ENCODE assay signal across 9 mouse cellular contexts in genomic region chr3:148336091-148336511, GRCm38 (mm10).
DNase-seq lines count a peak whose midpoint lies in the region; ATAC-seq and TF ChIP-seq lines count a peak whose summit lies in the region.
"Had no signal": no experiment of that assay in that cellular context is flagged by ENCODE, and none has a peak within 500 bp of the region (broad histone marks: within the 10 kb centered on the region; RNA-seq: fewer than 3 reads in every experiment).

No protein-coding gene starts in this region.

- DNase-seq in CH12.LX (ENCODE audit: extremely low read depth): peak; percentile 72
- DNase-seq in embryo, embryonic 10.5 days (ENCODE audit: low spot score): peak; percentile 67
- DNase-seq in heart, postnatal 36 days: peak; percentile 11 to 20
- DNase-seq in liver, postnatal 0 days: peak; percentile 21
- no peak for DNase-seq in stomach, postnatal 0 days (ENCODE audit: low spot score)
- DNase-seq in frontal cortex, postnatal 25 days (ENCODE audit: low spot score in 2 of 2): no peak
- no peak for DNase-seq in frontal cortex, postnatal 10 days (ENCODE audit: low spot score in 2 of 2)

- dilution Hi-C loops in CH12.LX (cut with MboI; ENCODE audit: extremely low pct_ligation_motif_present, extremely low pct_unique_long_range_greater_than_20kb, low sequenced_read_pairs): no loop called here

- TF ChIP-seq EP300 in CH12.LX (IDR thresholded peaks at IDR 0.05; ENCODE audit: low read length): no peak
- TF ChIP-seq EP300 in liver, postnatal 0 days (IDR thresholded peaks at IDR 0.05; ENCODE audit: low read depth): no peak
- no peak for TF ChIP-seq EP300 in stomach, postnatal 0 days (optimal IDR thresholded peaks at IDR 0.05)

- no peak overlapping the region for H3K4me3 ChIP-seq in CH12.LX (replicated peaks in 1 of 3; ENCODE audit: low read depth in 2 of 3, low read length in 2 of 3, poor library complexity in 1 of 3)
- no peak overlapping the region for H3K4me3 ChIP-seq in liver, postnatal 0 days (ENCODE audit: low read depth, low read length)
- no peak overlapping the region for H3K4me3 ChIP-seq in stomach, postnatal 0 days (ENCODE audit: low read depth, low read length)
- no peak overlapping the region for H3K4me3 ChIP-seq in midbrain, embryonic 13.5 days (replicated peaks)
- H3K4me3 ChIP-seq: midbrain, embryonic 12.5 days had no signal

- TF ChIP-seq CTCF in CH12.LX (conservative IDR thresholded peaks at IDR 0.05 in 1 of 2, IDR thresholded peaks at IDR 0.05 in 1 of 2; ENCODE audit: low read depth in 2 of 2, low read length in 2 of 2): no peak
- no peak for TF ChIP-seq CTCF in liver, postnatal 0 days (IDR thresholded peaks at IDR 0.05; ENCODE audit: low read depth)
- TF ChIP-seq CTCF in stomach, postnatal 0 days (IDR thresholded peaks at IDR 0.05; ENCODE audit: low read depth): no peak

- intact Hi-C loops in heart, postnatal 36 days (cut with DNase I): no loop called here

- TF ChIP-seq RAD21 in CH12.LX (IDR thresholded peaks at IDR 0.05; ENCODE audit: low read depth, low read length): no peak

- no peak for TF ChIP-seq POLR2A in CH12.LX (IDR thresholded peaks at IDR 0.05; ENCODE audit: low read depth, low read length)

- in situ Hi-C loops in CH12.LX (cut with MboI; ENCODE audit: low pct_ligation_motif_present, low pct_unique_long_range_greater_than_20kb, low sequenced_read_pairs): no loop called here

- H3K27ac ChIP-seq in CH12.LX (ENCODE audit: insufficient read depth, low read depth): no peak overlapping the region
- no peak overlapping the region for H3K27ac ChIP-seq in liver, postnatal 0 days (ENCODE audit: low read depth)
- no peak overlapping the region for H3K27ac ChIP-seq in stomach, postnatal 0 days (replicated peaks)
- no peak overlapping the region for H3K27ac ChIP-seq in midbrain, embryonic 13.5 days
- H3K27ac ChIP-seq: midbrain, embryonic 12.5 days had no signal

- H3K27me3 ChIP-seq in CH12.LX (replicated peaks): no peaks in the 10 kb centered on the region
- no peaks in the 10 kb centered on the region for H3K27me3 ChIP-seq in liver, postnatal 0 days (ENCODE audit: insufficient read depth, low read length)
- no peaks in the 10 kb centered on the region for H3K27me3 ChIP-seq in stomach, postnatal 0 days (ENCODE audit: control insufficient read depth, insufficient read depth, low read length)
- no peaks in the 10 kb centered on the region for H3K27me3 ChIP-seq in midbrain, embryonic 13.5 days

- H3K79me2 ChIP-seq in CH12.LX (replicated peaks; ENCODE audit: control insufficient read depth, extremely low read depth, insufficient read depth, poor library complexity, severe bottlenecking): no peaks in the 10 kb centered on the region

- 19% methylated on average over 15 of the region's 15 CpGs for WGBS in liver, postnatal 0 days (ENCODE audit: insufficient replicate concordance)
- 32% methylated on average over 15 of the region's 15 CpGs for WGBS in stomach, postnatal 0 days
- 78% methylated on average over 15 of the region's 15 CpGs for WGBS in midbrain, embryonic 13.5 days

- H3K4me1 ChIP-seq in CH12.LX (ENCODE audit: control insufficient read depth in 1 of 2, insufficient read depth in 2 of 2): peaks cover 0 to 14% of the 10 kb centered on the region in 2 experiments; a peak in 2 of 4 replicates
- no peaks in the 10 kb centered on the region; the same call in 1 of the 2 replicates for H3K4me1 ChIP-seq in liver, postnatal 0 days (ENCODE audit: insufficient read depth)
- no peaks in the 10 kb centered on the region for H3K4me1 ChIP-seq in stomach, postnatal 0 days (replicated peaks; ENCODE audit: control insufficient read depth, insufficient read depth)
- H3K4me1 ChIP-seq in midbrain, embryonic 13.5 days (replicated peaks): no peaks in the 10 kb centered on the region
- H3K4me1 ChIP-seq: midbrain, embryonic 12.5 days had no signal

- H3K4me2 ChIP-seq in CH12.LX (ENCODE audit: insufficient read depth, low read depth, poor library complexity, severe bottlenecking): peak overlapping the region; percentile 67; the same call in 1 of the 2 replicates
- H3K4me2 ChIP-seq in liver, postnatal 0 days (ENCODE audit: low read depth, low read length): peak overlapping the region; percentile 57
- 0 out of 2 replicates have a peak overlapping the region, but pooled peaks have one; percentile 14 for H3K4me2 ChIP-seq in stomach, postnatal 0 days (replicated peaks; ENCODE audit: low read depth)
- H3K4me2 ChIP-seq in midbrain, embryonic 13.5 days (replicated peaks): no peak overlapping the region
- H3K4me2 ChIP-seq: midbrain, embryonic 12.5 days had no signal

- H3K36me3 ChIP-seq in CH12.LX (replicated peaks in 1 of 2; ENCODE audit: control insufficient read depth in 1 of 2, insufficient read depth in 1 of 2, low read length in 1 of 2): no peaks in the 10 kb centered on the region
- H3K36me3 ChIP-seq in liver, postnatal 0 days (replicated peaks; ENCODE audit: insufficient read depth, low read length): no peaks in the 10 kb centered on the region
- H3K36me3 ChIP-seq in stomach, postnatal 0 days (ENCODE audit: control insufficient read depth, insufficient read depth, low read length): no peaks in the 10 kb centered on the region
- H3K36me3 ChIP-seq in midbrain, embryonic 13.5 days: no peaks in the 10 kb centered on the region
- H3K36me3 ChIP-seq: midbrain, embryonic 12.5 days had no signal

- H3K9me3 ChIP-seq in CH12.LX (replicated peaks; ENCODE audit: low read length): no peaks in the 10 kb centered on the region
- H3K9me3 ChIP-seq in liver, postnatal 0 days (ENCODE audit: low read length): no peaks in the 10 kb centered on the region
- no peaks in the 10 kb centered on the region for H3K9me3 ChIP-seq in stomach, postnatal 0 days (ENCODE audit: control insufficient read depth, low read length)
- no peaks in the 10 kb centered on the region for H3K9me3 ChIP-seq in midbrain, embryonic 13.5 days
- H3K9me3 ChIP-seq: midbrain, embryonic 12.5 days had no signal

- 0 out of 2 replicates have a peak, but pooled peaks have one; percentile 33 for ATAC-seq in liver, postnatal 0 days
- ATAC-seq in stomach, postnatal 0 days (ENCODE audit: low FRiP score, low TSS enrichment): no peak
- ATAC-seq in midbrain, embryonic 13.5 days: no peak

- no peak overlapping the region for H3K9ac ChIP-seq in CH12.LX (ENCODE audit: insufficient read depth, low read depth)
- no peak overlapping the region for H3K9ac ChIP-seq in liver, postnatal 0 days (replicated peaks)
- H3K9ac ChIP-seq in stomach, postnatal 0 days (ENCODE audit: low read length): no peak overlapping the region
- H3K9ac ChIP-seq in midbrain, embryonic 13.5 days (replicated peaks): no peak overlapping the region
- H3K9ac ChIP-seq: midbrain, embryonic 12.5 days had no signal

TF ChIP-seq in CH12.LX, 34 proteins besides CTCF, POLR2A, EP300 and RAD21:
- no peak for TF ChIP-seq IRF4 (IDR thresholded peaks at IDR 0.05; ENCODE audit: low read depth, low read length)
- TF ChIP-seq BHLHE40 (IDR thresholded peaks at IDR 0.05; ENCODE audit: low read depth, low read length): peak; percentile 57
- TF ChIP-seq MYC (IDR thresholded peaks at IDR 0.05; ENCODE audit: low read depth, low read length): no peak
- TF ChIP-seq CHD1 (IDR thresholded peaks at IDR 0.05; ENCODE audit: low read depth, low read length): no peak
- no peak for TF ChIP-seq NRF1 (IDR thresholded peaks at IDR 0.05; ENCODE audit: low read depth, low read length)
- TF ChIP-seq RCOR1 (conservative IDR thresholded peaks at IDR 0.05; ENCODE audit: low read depth, low read length): no peak
- no peak for TF ChIP-seq KAT2A (IDR thresholded peaks at IDR 0.05; ENCODE audit: insufficient replicate concordance, low read length)
- TF ChIP-seq HCFC1 (IDR thresholded peaks at IDR 0.05; ENCODE audit: low read depth, low read length): no peak
- no peak for TF ChIP-seq UBTF (IDR thresholded peaks at IDR 0.05; ENCODE audit: low read depth, low read length)
- no peak for TF ChIP-seq POLR2AphosphoS2 (IDR thresholded peaks at IDR 0.05; ENCODE audit: low read depth, low read length)
- TF ChIP-seq MAFK (IDR thresholded peaks at IDR 0.05; ENCODE audit: insufficient replicate concordance, low read length): no peak
- no peak for TF ChIP-seq ZC3H11A (IDR thresholded peaks at IDR 0.05; ENCODE audit: low read depth, low read length)
- TF ChIP-seq ELF1 (IDR thresholded peaks at IDR 0.05; ENCODE audit: low read depth, low read length): no peak
- TF ChIP-seq JUN (IDR thresholded peaks at IDR 0.05; ENCODE audit: insufficient read depth, low read depth, low read length): no peak
- TF ChIP-seq MAX (IDR thresholded peaks at IDR 0.05; ENCODE audit: low read length): peak; percentile 34; the same call in 1 of the 2 replicates
- no peak for TF ChIP-seq ETS1 (conservative IDR thresholded peaks at IDR 0.05; ENCODE audit: low read depth, low read length)

Comparison
In these comparisons a context has a peak if more than half of its experiments do, and no peak if none do; other contexts are left out.
1. DNase-seq: peak in CH12.LX (single experiment), embryo, embryonic 10.5 days (single experiment), heart, postnatal 36 days (2 of 2) and liver, postnatal 0 days (single experiment); none in stomach, postnatal 0 days (single experiment), frontal cortex, postnatal 25 days (0 of 2) and frontal cortex, postnatal 10 days (0 of 2).